Mouse (Mus musculus) midbrain, embryonic 10.5 days (tissue): ENCODE measurements around the gene Kifap3. TPM values are rescaled to one million over a fixed set of nuclear protein-coding genes. Genes with fewer than 3 reads are reported as not detected.

Experiments used
- DNase-seq: peaks from one replicate; pipeline ENCODE4 v3.0.0-alpha.2; 2017; ENCODE audit warnings: low spot score
- H3K27ac ChIP-seq: fragments of 300-500 bp; sonication (generic); replicated peaks from 2 replicates; pipeline ENCODE4 v1.5.1; 2016; ENCODE audit warnings: mild to moderate bottlenecking
- H3K27me3 ChIP-seq: fragments of 300-500 bp; sonication (generic); 2 replicates; pipeline ENCODE4 v1.6.1; 2016; ENCODE audit warnings: low read depth, mild to moderate bottlenecking; ENCODE audit not compliant: poor library complexity, severe bottlenecking
- H3K36me3 ChIP-seq: fragments of 300-500 bp; sonication (generic); 2 replicates; pipeline ENCODE4 v1.6.1; 2016; ENCODE audit warnings: mild to moderate bottlenecking, moderate library complexity
- H3K4me1 ChIP-seq: fragments of 300-500 bp; sonication (generic); 2 replicates; pipeline ENCODE4 v1.6.1; 2016
- H3K4me3 ChIP-seq: fragments of 300-500 bp; sonication (generic); 2 replicates; pipeline ENCODE4 v1.5.1; 2016; ENCODE audit warnings: mild to moderate bottlenecking, moderate library complexity
- H3K9me3 ChIP-seq: fragments of 300-500 bp; sonication (generic); replicated peaks from 2 replicates; pipeline ENCODE4 v1.6.1; 2016; ENCODE audit warnings: mild to moderate bottlenecking
- WGBS: fragments of 180-500 bp; shearing (Covaris S2); methylation state at CpG from one replicate; pipeline ENCODE4 v1.1.7; 2016; 5-methylcytosine and 5-hydroxymethylcytosine counted together
- polyA plus RNA-seq: library from polyadenylated mRNA; unstranded; fragments of >200 nt; fragmentation: Nextera tagmentation; extraction: Ambion mirVana; gene quantifications from 2 replicates; pipeline ENCODE4 v1.2.1, GENCODE M21; 2016

Kifap3 gene
- polyA plus RNA-seq, 1 experiment from 2014 or later = 30.6 TPM

GRCm38 (mm10) chr1:163934591-163934990, 155.2 kb downstream of the Kifap3 start:
- H3K36me3 ChIP-seq = peaks cover 63% of the 10 kb centered on the region
- WGBS = 87% methylated on average over 2 of the region's 2 CpGs
- no peak overlapping the region for H3K27ac ChIP-seq
- no peak overlapping the region for H3K4me3 ChIP-seq
- no peak for DNase-seq
- H3K4me1 ChIP-seq = peaks cover 18% of the 10 kb centered on the region
- no peaks in the 10 kb centered on the region for H3K27me3 ChIP-seq
- H3K9me3 ChIP-seq = no peaks in the 10 kb centered on the region

GRCm38 (mm10) chr1:163942056-163942455, 162.7 kb downstream of the Kifap3 start:
- Histone ChIP-seq H3K27ac (no peak overlapping the region), H3K36me3 (peaks cover 98% of the 10 kb centered on the region), H3K9me3 (no peaks in the 10 kb centered on the region), H3K4me1 (no peaks in the 10 kb centered on the region), H3K27me3 (no peaks in the 10 kb centered on the region), H3K4me3 (no peak overlapping the region)
- no peak for DNase-seq
- 81% methylated on average over 6 of the region's 6 CpGs for WGBS

GRCm38 (mm10) chr1:163953396-163953795, 174.0 kb downstream of the Kifap3 start:
- Histone ChIP-seq H3K9me3 (no peaks in the 10 kb centered on the region), H3K27me3 (no peaks in the 10 kb centered on the region), H3K27ac (no peak overlapping the region), H3K36me3 (peaks cover 97% of the 10 kb centered on the region), H3K4me1 (no peaks in the 10 kb centered on the region), H3K4me3 (no peak overlapping the region)
- no peak for DNase-seq
- 86% methylated on average over 2 of the region's 2 CpGs for WGBS

DNA sequence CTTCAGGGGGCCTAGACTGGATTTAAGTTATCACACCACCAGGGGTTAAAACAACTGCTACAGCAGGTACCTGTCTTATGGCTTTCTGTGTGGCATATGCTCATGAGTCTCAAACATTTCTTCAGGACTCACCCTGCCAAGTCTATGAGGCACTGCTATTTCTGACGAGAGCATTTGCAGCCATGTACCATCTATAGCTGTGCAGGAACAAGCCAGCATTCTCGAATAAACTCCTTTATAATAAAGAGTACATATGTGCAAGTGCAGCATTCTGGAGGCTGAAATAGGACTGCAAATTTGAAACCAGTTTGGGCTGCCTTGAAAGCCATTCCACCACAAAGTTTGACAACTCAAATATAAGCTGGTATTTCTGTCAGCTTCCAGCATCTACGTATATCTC, 178.7 kb downstream of the Kifap3 start:
- Histone ChIP-seq H3K27ac (no peak overlapping the region), H3K36me3 (peaks cover 94% of the 10 kb centered on the region), H3K9me3 (no peaks in the 10 kb centered on the region), H3K27me3 (no peaks in the 10 kb centered on the region), H3K4me1 (no peaks in the 10 kb centered on the region), H3K4me3 (no peak overlapping the region)
- DNase-seq = no peak
- 87% methylated on average over 3 of the region's 3 CpGs for WGBS

- H3K27ac ChIP-seq = no peak overlapping the region
- no peaks in the 10 kb centered on the region for H3K4me1 ChIP-seq
- WGBS = 91% methylated on average over 10 of the region's 10 CpGs
- no peaks in the 10 kb centered on the region for H3K27me3 ChIP-seq
- H3K36me3 ChIP-seq = peaks cover 85% of the 10 kb centered on the region
- no peak overlapping the region for H3K4me3 ChIP-seq
- H3K9me3 ChIP-seq = no peaks in the 10 kb centered on the region
- DNase-seq = no peak
Measured at GRCm38 (mm10) chr1:163964008-163964689, 184.8 kb downstream of the Kifap3 start.

Other genes with a start within 250 kb of the Kifap3 start
- gene Mettl11b, start 54.4 kb upstream of the Kifap3 start, polyA plus RNA-seq = 0.37 and 0.50 TPM in 2 replicates
- 17.3 and 17.4 TPM in 2 replicates for gene Scyl3, start 149.5 kb downstream of the Kifap3 start, polyA plus RNA-seq
- gene BC055324, start 215.2 kb downstream of the Kifap3 start, polyA plus RNA-seq = 38.1 and 44.1 TPM in 2 replicates
- 11.2 and 11.3 TPM in 2 replicates for gene Mettl18, start 215.3 kb downstream of the Kifap3 start, polyA plus RNA-seq